Mouse (Mus musculus): ENCODE data around the gene Ankrd13d. TPM values are rescaled to one million over a fixed set of nuclear protein-coding genes. Genes with fewer than 3 reads are reported as not detected.

Ankrd13d gene
- polyA plus RNA-seq, 1 experiment: 2.2 TPM

GRCm38 (mm10) chr19:4231253-4232185 lies 51.4 kb downstream of the Ankrd13d start, which contains the start of gene Pold4:
TSS of gene Pold4 (plus strand) at chr19:4231899.
- Histone ChIP-seq H3K4me3 (ENCODE audit: insufficient read depth, poor library complexity, severe bottlenecking) (peak within 1 kb of the TSS; percentile 35), H3K27me3 (ENCODE audit: control insufficient read depth, insufficient read depth, insufficient read length) (no peaks in the 10 kb centered on the region), H3K79me2 (ENCODE audit: control insufficient read depth, insufficient read depth) (peaks cover 12% of the 10 kb centered on the region), H3K36me3 (ENCODE audit: control insufficient read depth, insufficient read depth) (no peaks in the 10 kb centered on the region), H3K79me3 (ENCODE audit: low read depth) (no peaks in the 10 kb centered on the region), H3ac (ENCODE audit: control insufficient read depth, insufficient read length, low read depth) (peak within 1 kb of the TSS; percentile 62)
- no peak for TF ChIP-seq CTCF (IDR thresholded peaks at IDR 0.05; ENCODE audit: control insufficient read depth, insufficient read depth, insufficient read length)

- H3K79me3 ChIP-seq (ENCODE audit: low read depth): no peaks in the 10 kb centered on the region
- no peaks in the 10 kb centered on the region for H3K27me3 ChIP-seq (ENCODE audit: control insufficient read depth, insufficient read depth, insufficient read length)
- no peaks in the 10 kb centered on the region for H3K36me3 ChIP-seq (ENCODE audit: control insufficient read depth, insufficient read depth)
- TF ChIP-seq CTCF (IDR thresholded peaks at IDR 0.05; ENCODE audit: control insufficient read depth, insufficient read depth, insufficient read length) (no peak), FOSL1 (IDR thresholded peaks at IDR 0.05; ENCODE audit: insufficient read depth, low read length, poor library complexity, severe bottlenecking) (peak; percentile 7)
- H3ac ChIP-seq (ENCODE audit: control insufficient read depth, insufficient read length, low read depth): peak overlapping the region; percentile 72
- peaks cover 12% of the 10 kb centered on the region for H3K79me2 ChIP-seq (ENCODE audit: control insufficient read depth, insufficient read depth)
- H3K4me3 ChIP-seq (ENCODE audit: insufficient read depth, poor library complexity, severe bottlenecking): no peak overlapping the region
These were observed 52.5 kb downstream of the Ankrd13d start for GRCm38 (mm10) chr19:4230415-4230814.

- TF ChIP-seq CEBPB (IDR thresholded peaks at IDR 0.05; ENCODE audit: low read depth): no peak
- TF ChIP-seq MYOG (IDR thresholded peaks at IDR 0.05; ENCODE audit: control insufficient read depth, extremely low read depth, insufficient read length): no peak
- TF ChIP-seq MAX (IDR thresholded peaks at IDR 0.05): no peak
- no peak for TF ChIP-seq USF1 (IDR thresholded peaks at IDR 0.05; ENCODE audit: low read depth)
- TF ChIP-seq FOSL1 (IDR thresholded peaks at IDR 0.05; ENCODE audit: insufficient read depth, low read length, poor library complexity, severe bottlenecking): no peak
- no peak for TF ChIP-seq MYOD1 (IDR thresholded peaks at IDR 0.05; ENCODE audit: control insufficient read depth, insufficient read length, low read depth)
- TF ChIP-seq CTCF (IDR thresholded peaks at IDR 0.05; ENCODE audit: control insufficient read depth, insufficient read depth, insufficient read length): no peak
- peaks cover 12% of the 10 kb centered on the region for H3K79me2 ChIP-seq (ENCODE audit: control insufficient read depth, insufficient read depth)
- no peaks in the 10 kb centered on the region for H3K79me3 ChIP-seq (ENCODE audit: low read depth)
- peak overlapping the region; percentile 72 for H3ac ChIP-seq (ENCODE audit: control insufficient read depth, insufficient read length, low read depth)
- no peaks in the 10 kb centered on the region for H3K27me3 ChIP-seq (ENCODE audit: control insufficient read depth, insufficient read depth, insufficient read length)
- H3K4me3 ChIP-seq (ENCODE audit: insufficient read depth, poor library complexity, severe bottlenecking): no peak overlapping the region
- no peaks in the 10 kb centered on the region for H3K36me3 ChIP-seq (ENCODE audit: control insufficient read depth, insufficient read depth)
These were observed 53.4 kb downstream of the Ankrd13d start for GRCm38 (mm10) chr19:4229451-4230076.

- H3K36me3 ChIP-seq (ENCODE audit: control insufficient read depth, insufficient read depth): peaks cover 6% of the 10 kb centered on the region
- H3K79me2 ChIP-seq (ENCODE audit: control insufficient read depth, insufficient read depth): peaks cover 12% of the 10 kb centered on the region
- no peaks in the 10 kb centered on the region for H3K79me3 ChIP-seq (ENCODE audit: low read depth)
- no peak overlapping the region for H3K4me3 ChIP-seq (ENCODE audit: insufficient read depth, poor library complexity, severe bottlenecking)
- TF ChIP-seq CTCF (IDR thresholded peaks at IDR 0.05; ENCODE audit: control insufficient read depth, insufficient read depth, insufficient read length) (no peak), FOSL1 (IDR thresholded peaks at IDR 0.05; ENCODE audit: insufficient read depth, low read length, poor library complexity, severe bottlenecking) (no peak), CEBPB (IDR thresholded peaks at IDR 0.05; ENCODE audit: low read depth) (no peak), MYOG (IDR thresholded peaks at IDR 0.05; ENCODE audit: control insufficient read depth, extremely low read depth, insufficient read length) (no peak), MYOD1 (IDR thresholded peaks at IDR 0.05; ENCODE audit: control insufficient read depth, insufficient read length, low read depth) (no peak), MAX (IDR thresholded peaks at IDR 0.05) (no peak), USF1 (IDR thresholded peaks at IDR 0.05; ENCODE audit: low read depth) (no peak)
- H3ac ChIP-seq (ENCODE audit: control insufficient read depth, insufficient read length, low read depth): no peak overlapping the region
- no peaks in the 10 kb centered on the region for H3K27me3 ChIP-seq (ENCODE audit: control insufficient read depth, insufficient read depth, insufficient read length)
These were observed 54.0 kb downstream of the Ankrd13d start for GRCm38 (mm10) chr19:4228891-4229290.

GRCm38 (mm10) chr19:4227894-4228678 lies 54.9 kb downstream of the Ankrd13d start:
- TF ChIP-seq CTCF (IDR thresholded peaks at IDR 0.05; ENCODE audit: control insufficient read depth, insufficient read depth, insufficient read length) (peak; percentile 61), MYOD1 (IDR thresholded peaks at IDR 0.05; ENCODE audit: control insufficient read depth, insufficient read length, low read depth) (no peak)
- peaks cover 14% of the 10 kb centered on the region for H3K36me3 ChIP-seq (ENCODE audit: control insufficient read depth, insufficient read depth)
- H3ac ChIP-seq (ENCODE audit: control insufficient read depth, insufficient read length, low read depth): no peak overlapping the region
- H3K4me3 ChIP-seq (ENCODE audit: insufficient read depth, poor library complexity, severe bottlenecking): no peak overlapping the region
- H3K79me2 ChIP-seq (ENCODE audit: control insufficient read depth, insufficient read depth): peaks cover 9% of the 10 kb centered on the region
- no peaks in the 10 kb centered on the region for H3K27me3 ChIP-seq (ENCODE audit: control insufficient read depth, insufficient read depth, insufficient read length)
- no peaks in the 10 kb centered on the region for H3K79me3 ChIP-seq (ENCODE audit: low read depth)

Measured in C2C12 (cell line).